Mouse (Mus musculus) CH12.LX (cell line): ENCODE data around the gene Klhdc7a. TPM values are rescaled to one million over a fixed set of nuclear protein-coding genes. Genes with fewer than 3 reads are reported as not detected.
A peak's percentile ranks its signal among the peaks of the same experiment; 100 is the strongest.

Experiments
- DNase-seq: peaks from one replicate; pipeline ENCODE4 v3.0.0-alpha.2; 2013; ENCODE audit errors: extremely low read depth
- H3K27ac ChIP-seq: 2 replicates; pipeline ENCODE4 v1.5.1; 2012; ENCODE audit warnings: low read depth, mild to moderate bottlenecking, control low read depth, moderate library complexity; ENCODE audit not compliant: insufficient read depth
- H3K27me3 ChIP-seq: replicated peaks from 2 replicates; pipeline ENCODE3; 2012; ENCODE audit warnings: inconsistent platforms
- H3K36me3 ChIP-seq, 2 experiments: replicated peaks in 1 of 2; 2 replicates each; pipeline versions ENCODE3 to v1.6.1; 2012; ENCODE audit warnings: inconsistent platforms in 1 of 2, low read length in 1 of 2, mild to moderate bottlenecking in 1 of 2, mixed read lengths in 1 of 2, moderate library complexity in 1 of 2; ENCODE audit not compliant: control insufficient read depth in 1 of 2, insufficient read depth in 1 of 2
- H3K4me1 ChIP-seq, 2 experiments: 2 replicates each; pipeline ENCODE4 v1.6.1; 2012; ENCODE audit warnings: inconsistent platforms in 1 of 2, moderate library complexity in 1 of 2; ENCODE audit not compliant: insufficient read depth in 2 of 2, control insufficient read depth in 1 of 2
- H3K4me2 ChIP-seq: 2 replicates; pipeline ENCODE4 v1.6.1; 2012; ENCODE audit warnings: low read depth, mild to moderate bottlenecking, control low read depth; ENCODE audit not compliant: poor library complexity, insufficient read depth, severe bottlenecking
- H3K4me3 ChIP-seq, 3 experiments: fragments of 150-350 bp in 1 of 3; sonication (generic) in 1 of 3; replicated peaks in 1 of 3; 2 replicates each; pipeline versions ENCODE3 to v1.5.1; 2011 to 2012; ENCODE audit warnings: low read depth in 2 of 3, low read length in 2 of 3, mild to moderate bottlenecking in 2 of 3, moderate library complexity in 2 of 3, control low read depth in 1 of 3, improper control_type of control experiment in 1 of 3, inconsistent platforms in 1 of 3, mixed read lengths in 1 of 3; ENCODE audit not compliant: poor library complexity in 1 of 3
- H3K79me2 ChIP-seq: replicated peaks from 2 replicates; pipeline ENCODE4 v1.6.1; 2012; ENCODE audit warnings: mild to moderate bottlenecking, moderate library complexity; ENCODE audit not compliant: control insufficient read depth, poor library complexity, insufficient read depth, severe bottlenecking; ENCODE audit errors: extremely low read depth
- H3K9ac ChIP-seq: 2 replicates; pipeline ENCODE4 v1.6.1; 2012; ENCODE audit warnings: low read depth, mild to moderate bottlenecking, control low read depth, moderate library complexity; ENCODE audit not compliant: insufficient read depth
- H3K9me3 ChIP-seq: replicated peaks from 2 replicates; pipeline ENCODE3; 2012; ENCODE audit warnings: low read length, inconsistent platforms, mixed read lengths
- E2F4 ChIP-seq: IDR thresholded peaks from 2 replicates; pipeline ENCODE4 v1.6.1; 2011; ENCODE audit warnings: low read depth, low read length, improper control_type of control experiment; ENCODE audit not compliant: insufficient replicate concordance
- ELF1 ChIP-seq: IDR thresholded peaks from 2 replicates; pipeline ENCODE4 v1.6.1; 2014; ENCODE audit warnings: low read depth, mild to moderate bottlenecking, inconsistent platforms, low read length, improper control_type of control experiment
- EP300 ChIP-seq: IDR thresholded peaks from 2 replicates; pipeline ENCODE4 v1.6.1; 2011; ENCODE audit warnings: low read length, improper control_type of control experiment
- HCFC1 ChIP-seq: IDR thresholded peaks from 2 replicates; pipeline ENCODE4 v1.6.1; 2012; ENCODE audit warnings: low read depth, mild to moderate bottlenecking, inconsistent platforms, low read length, improper control_type of control experiment
- JUND ChIP-seq: conservative IDR thresholded peaks from 2 replicates; pipeline ENCODE4 v1.6.1; 2011; ENCODE audit warnings: low read depth, low read length, improper control_type of control experiment
- KAT2A ChIP-seq: IDR thresholded peaks from 2 replicates; pipeline ENCODE4 v1.6.1; 2012; ENCODE audit warnings: low read length, improper control_type of control experiment, inconsistent platforms; ENCODE audit not compliant: insufficient replicate concordance
- MAFK ChIP-seq: IDR thresholded peaks from 2 replicates; pipeline ENCODE4 v1.6.1; 2011; ENCODE audit warnings: low read length, improper control_type of control experiment; ENCODE audit not compliant: insufficient replicate concordance
- MAX ChIP-seq: IDR thresholded peaks from 2 replicates; pipeline ENCODE4 v1.6.1; 2011; ENCODE audit warnings: low read length, improper control_type of control experiment
- MYC ChIP-seq: IDR thresholded peaks from 2 replicates; pipeline ENCODE4 v1.6.1; 2011; ENCODE audit warnings: low read depth, mild to moderate bottlenecking, improper control_type of control experiment, low read length
- NELFE ChIP-seq: IDR thresholded peaks from 2 replicates; pipeline ENCODE4 v1.6.1; 2011; ENCODE audit warnings: low read depth, low read length, improper control_type of control experiment
- NRF1 ChIP-seq: IDR thresholded peaks from 2 replicates; pipeline ENCODE4 v1.6.1; 2014; ENCODE audit warnings: low read depth, mild to moderate bottlenecking, inconsistent platforms, low read length, improper control_type of control experiment, moderate library complexity
- UBTF ChIP-seq: IDR thresholded peaks from 2 replicates; pipeline ENCODE4 v1.6.1; 2012; ENCODE audit warnings: low read depth, mild to moderate bottlenecking, inconsistent platforms, low read length, improper control_type of control experiment, moderate library complexity
- dilution Hi-C: fragments of 300-500 bp; cut with MboI; formaldehyde crosslinking; loops from 2 replicates; pipeline ENCODE4 v1.14.3; 2020; ENCODE audit warnings: low sequenced_read_pairs; ENCODE audit not compliant: extremely low pct_unique_long_range_greater_than_20kb, extremely low pct_ligation_motif_present
- in situ Hi-C: fragments of 300-500 bp; cut with MboI; formaldehyde crosslinking; loops from 3 replicates; pipeline ENCODE4 v1.14.3; 2019; ENCODE audit warnings: low sequenced_read_pairs, low pct_ligation_motif_present, low pct_unique_long_range_greater_than_20kb, mixed read lengths
- polyA plus RNA-seq: library from polyadenylated mRNA; unstranded; fragments of >175 nt; gene quantifications from 2 replicates; pipeline ENCODE4 v1.2.1, GENCODE M21; 2012; ENCODE audit warnings: low read depth; ENCODE audit not compliant: insufficient read length
- total RNA-seq, 2 experiments: library from RNA; depleted of rRNA; stranded (reverse); fragments of 300-350 nt in 1 of 2; fragments of >200 nt in 1 of 2; gene quantifications; 2 replicates each; pipeline ENCODE4 v1.2.3; 2012 to 2014

The Klhdc7a gene
- total and polyA plus RNA-seq, 3 experiments, result not detected

DNA sequence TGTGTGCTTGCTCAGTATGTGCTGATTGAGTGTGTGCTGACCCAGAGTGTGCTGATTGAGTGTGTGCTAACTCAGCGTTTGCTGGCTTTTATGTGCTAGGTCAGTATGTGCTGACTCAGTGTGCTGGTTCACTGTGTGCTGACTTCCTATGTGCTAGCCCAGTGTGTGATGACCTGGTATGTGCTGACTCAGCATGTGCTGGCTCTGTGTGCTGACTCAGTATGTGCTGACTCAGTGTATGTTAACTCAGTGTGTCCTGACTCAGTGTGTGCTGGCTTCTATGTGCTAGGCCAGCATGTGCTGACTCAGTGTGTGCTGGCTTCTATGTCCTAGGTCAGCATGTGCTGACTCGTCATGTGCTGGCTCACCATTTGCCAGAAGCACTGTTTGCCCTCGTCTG is 32.3 kb downstream of the Klhdc7a start:
- no peaks in the 10 kb centered on the region for H3K36me3 ChIP-seq
- H3K27me3 ChIP-seq, result no peaks in the 10 kb centered on the region
- no peak overlapping the region for H3K9ac ChIP-seq
- H3K9me3 ChIP-seq, result peaks cover 29% of the 10 kb centered on the region
- dilution Hi-C loops (no loop called here), in situ Hi-C loops (no loop called here)
- no peak overlapping the region for H3K4me2 ChIP-seq
- DNase-seq, result no peak
- H3K27ac ChIP-seq, result no peak overlapping the region
- no peaks in the 10 kb centered on the region for H3K4me1 ChIP-seq
- H3K79me2 ChIP-seq, result no peaks in the 10 kb centered on the region
- TF ChIP-seq KAT2A, result no peak
- peak; percentile 39; the same call in 1 of the 2 replicates for TF ChIP-seq MAFK
- TF ChIP-seq, all 38 proteins: peak for 1
- H3K4me3 ChIP-seq, result no peak overlapping the region

DNA sequence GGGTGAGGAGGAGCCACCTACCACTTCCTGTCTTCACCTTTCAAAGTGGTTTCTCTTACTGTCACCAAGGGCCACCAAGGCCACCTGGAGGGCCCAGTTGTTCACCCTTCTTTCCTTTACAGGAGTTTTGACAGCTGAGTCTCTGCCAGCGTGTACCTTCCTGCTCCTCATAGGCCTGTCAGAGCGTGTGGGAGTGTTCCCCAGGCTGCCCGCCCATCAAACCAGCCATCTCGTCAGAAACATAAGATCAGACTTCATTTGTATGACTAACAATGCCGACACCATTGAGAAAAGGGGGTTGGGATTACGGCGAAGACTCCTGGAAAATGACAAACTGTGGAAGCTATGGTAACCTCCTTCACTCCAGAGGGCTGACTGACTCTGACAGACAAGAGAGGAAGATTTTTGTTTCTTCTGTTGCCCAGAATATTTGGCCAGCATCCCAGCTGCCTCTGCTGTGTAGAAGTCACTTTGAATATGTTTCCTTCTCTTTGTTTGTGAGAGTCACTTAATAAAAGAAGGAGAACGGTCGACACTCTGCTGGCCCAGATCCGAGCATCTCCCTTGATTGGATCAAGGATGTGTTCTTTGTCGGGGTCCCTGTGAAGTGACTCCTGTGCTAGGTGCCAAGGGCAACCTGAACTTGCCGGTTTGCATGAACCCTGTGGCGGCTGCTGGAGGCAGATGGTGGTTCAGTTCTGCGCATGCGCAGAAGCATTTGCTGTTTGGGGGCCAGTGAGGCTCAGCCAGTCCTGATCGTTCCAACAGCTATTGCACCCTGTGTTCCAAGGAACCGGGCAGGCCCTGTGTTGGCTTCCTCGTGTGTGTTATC is 34.6 kb downstream of the Klhdc7a start:
- Histone ChIP-seq H3K36me3 (no peaks in the 10 kb centered on the region), H3K9ac (no peak overlapping the region), H3K9me3 (peaks cover 27% of the 10 kb centered on the region), H3K4me2 (no peak overlapping the region), H3K4me1 (no peaks in the 10 kb centered on the region)
- TF ChIP-seq JUND (no peak), E2F4 (no peak), MYC (no peak)
- TF ChIP-seq, all 38 proteins: peak for 0
- no peak overlapping the region for H3K4me3 ChIP-seq
- in situ Hi-C loops (no loop called here), dilution Hi-C loops (no loop called here)
- H3K27ac ChIP-seq, result no peak overlapping the region
- H3K27me3 ChIP-seq, result no peaks in the 10 kb centered on the region
- DNase-seq, result no peak
- H3K79me2 ChIP-seq, result no peaks in the 10 kb centered on the region

DNA sequence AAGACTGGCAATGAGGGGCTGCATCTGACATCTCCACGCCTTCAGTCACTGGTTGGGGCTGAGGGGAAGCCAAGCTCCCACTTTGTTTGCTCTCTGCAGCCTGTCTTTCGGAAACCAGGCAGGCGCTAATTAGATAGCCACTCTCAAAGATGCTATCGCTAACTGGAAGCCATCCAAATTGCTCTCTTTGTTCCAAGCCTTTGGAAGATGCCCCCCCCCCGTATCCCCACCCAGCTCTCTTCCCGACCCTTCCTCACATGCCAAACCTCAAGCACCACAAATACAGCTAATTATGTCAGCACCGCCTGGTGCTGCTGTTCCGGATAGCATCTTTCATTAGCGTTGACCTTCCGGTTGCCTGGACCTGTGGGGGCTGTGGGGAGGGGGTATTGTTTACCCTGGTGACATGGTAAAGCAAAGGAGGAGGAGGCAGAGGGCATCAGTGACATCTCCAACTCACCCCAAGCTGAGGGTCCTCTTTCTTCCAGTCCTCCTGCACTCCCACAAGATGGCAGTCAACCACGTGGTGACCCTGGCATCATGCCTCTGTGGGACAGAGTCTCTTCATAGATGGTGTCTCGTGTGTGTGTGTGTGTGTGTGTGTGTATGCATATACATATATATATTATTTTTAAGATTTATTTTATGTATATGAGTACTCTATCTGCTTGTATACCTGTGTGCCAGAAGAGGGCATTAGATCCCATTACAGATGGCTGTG is 35.9 kb downstream of the Klhdc7a start:
- in situ Hi-C loops (no loop called here), dilution Hi-C loops (no loop called here)
- DNase-seq, result no peak
- H3K79me2 ChIP-seq, result no peaks in the 10 kb centered on the region
- TF ChIP-seq JUND (no peak), NELFE (no peak), EP300 (no peak), MYC (no peak), ELF1 (no peak), NRF1 (no peak), UBTF (no peak), MAX (no peak), HCFC1 (no peak)
- no peak overlapping the region for H3K4me2 ChIP-seq
- no peak overlapping the region for H3K9ac ChIP-seq
- no peak overlapping the region for H3K27ac ChIP-seq
- no peaks in the 10 kb centered on the region for H3K4me1 ChIP-seq
- H3K9me3 ChIP-seq, result peaks cover 28% of the 10 kb centered on the region
- no peaks in the 10 kb centered on the region for H3K27me3 ChIP-seq
- H3K36me3 ChIP-seq, result no peaks in the 10 kb centered on the region
- no peak overlapping the region for H3K4me3 ChIP-seq
